Mouse (Mus musculus) kidney, adult 2 months (tissue): ENCODE measurements around the gene Otub1. TPM values are rescaled to one million over a fixed set of nuclear protein-coding genes. Genes with fewer than 3 reads are reported as not detected.

Experiments used
- DNase-seq: peaks from one replicate; pipeline ENCODE4 v3.0.0; 2021
- H3K27ac ChIP-seq: fragments of 200-500 bp; 2 replicates; pipeline ENCODE4 v1.5.1; 2012; ENCODE audit warnings: low read depth, low read length, control low read depth, inconsistent platforms; ENCODE audit not compliant: insufficient read depth
- H3K27me3 ChIP-seq: fragments of 200-500 bp; replicated peaks from 2 replicates; pipeline ENCODE4 v1.6.1; 2012; ENCODE audit warnings: mild to moderate bottlenecking, moderate library complexity, low read length, inconsistent platforms; ENCODE audit not compliant: control insufficient read depth, insufficient read depth
- H3K36me3 ChIP-seq: fragments of 200-500 bp; 2 replicates; pipeline ENCODE4 v1.6.1; 2012; ENCODE audit warnings: mild to moderate bottlenecking, moderate library complexity, low read length, inconsistent platforms; ENCODE audit not compliant: control insufficient read depth, insufficient read depth
- H3K4me1 ChIP-seq: fragments of 200-500 bp; 2 replicates; pipeline ENCODE4 v1.6.1; 2011; ENCODE audit warnings: low read length; ENCODE audit not compliant: control insufficient read depth, insufficient read depth
- H3K4me3 ChIP-seq: fragments of 200-500 bp; 2 replicates; pipeline ENCODE4 v1.5.1; 2011; ENCODE audit warnings: mild to moderate bottlenecking, low read depth, low read length, control low read depth; ENCODE audit not compliant: insufficient read depth
- CTCF ChIP-seq: fragments of 200-500 bp; conservative IDR thresholded peaks from 2 replicates; pipeline ENCODE4 v1.5.1; 2011; ENCODE audit warnings: low read depth, mild to moderate bottlenecking, control low read depth, low read length, moderate library complexity, mixed read lengths; ENCODE audit not compliant: insufficient read depth, insufficient read length
- POLR2A ChIP-seq: fragments of 200-500 bp; IDR thresholded peaks from one replicate; pipeline ENCODE4 v1.6.1; 2011; ENCODE audit warnings: low read depth, low read length, control low read depth
- WGBS: fragments of 180-500 bp; shearing (Covaris S2); methylation state at CpG from one replicate; pipeline ENCODE4 v1.1.7; 2018; 5-methylcytosine and 5-hydroxymethylcytosine counted together
- polyA plus RNA-seq: library from polyadenylated mRNA; depleted of rRNA; stranded (reverse); fragments of >200 nt; gene quantifications from 2 replicates; pipeline ENCODE4 v1.2.3, GENCODE M21; 2012

Gene Otub1
- polyA plus RNA-seq, 1 experiment, result 122 TPM

GRCm38 (mm10) chr19:7192561-7192967 lies 13.6 kb downstream of the Otub1 start:
- peaks cover 51% of the 10 kb centered on the region for H3K4me1 ChIP-seq
- no peaks in the 10 kb centered on the region for H3K36me3 ChIP-seq
- TF ChIP-seq POLR2A, result no peak
- no peak for TF ChIP-seq CTCF
- peak; percentile 96 for DNase-seq
- no peak overlapping the region for H3K4me3 ChIP-seq
- WGBS, result 19% methylated on average over 2 of the region's 2 CpGs
- no peaks in the 10 kb centered on the region for H3K27me3 ChIP-seq
- peak overlapping the region; percentile 97 for H3K27ac ChIP-seq

GRCm38 (mm10) chr19:7191639-7192038 lies 14.5 kb downstream of the Otub1 start:
- peaks cover 55% of the 10 kb centered on the region for H3K4me1 ChIP-seq
- WGBS, result 30% methylated on average over 6 of the region's 6 CpGs
- peak; percentile 96 for DNase-seq
- peak overlapping the region; percentile 94 for H3K27ac ChIP-seq
- H3K36me3 ChIP-seq, result no peaks in the 10 kb centered on the region
- no peaks in the 10 kb centered on the region for H3K27me3 ChIP-seq
- TF ChIP-seq CTCF (no peak), POLR2A (no peak)
- H3K4me3 ChIP-seq, result no peak overlapping the region

- Histone ChIP-seq H3K36me3 (no peaks in the 10 kb centered on the region), H3K4me1 (peaks cover 50% of the 10 kb centered on the region), H3K27me3 (no peaks in the 10 kb centered on the region), H3K27ac (peak overlapping the region; percentile 94), H3K4me3 (no peak overlapping the region)
- 38% methylated on average over 5 of the region's 5 CpGs for WGBS
- no peak for DNase-seq
- TF ChIP-seq CTCF, result no peak
- TF ChIP-seq POLR2A, result no peak
Observed at GRCm38 (mm10) chr19:7190986-7191385, 15.1 kb downstream of the Otub1 start.

- TF ChIP-seq CTCF (no peak), POLR2A (no peak)
- WGBS, result 74% methylated on average over 4 of the region's 4 CpGs
Observed at GRCm38 (mm10) chr19:7189026-7189425, 17.1 kb downstream of the Otub1 start.

GRCm38 (mm10) chr19:7187157-7187556 lies 19.0 kb downstream of the Otub1 start:
- DNase-seq, result no peak
- Histone ChIP-seq H3K27me3 (no peaks in the 10 kb centered on the region), H3K27ac (peak overlapping the region; percentile 13; the same call in 1 of the 2 replicates), H3K36me3 (no peaks in the 10 kb centered on the region), H3K4me3 (no peak overlapping the region), H3K4me1 (peaks cover 36% of the 10 kb centered on the region)
- 69% methylated on average over 5 of the region's 5 CpGs for WGBS
- TF ChIP-seq CTCF, result no peak
- no peak for TF ChIP-seq POLR2A

More at GRCm38 (mm10) chr19:7189026-7189425, 17.1 kb downstream of the Otub1 start:
- H3K36me3 ChIP-seq, result no peaks in the 10 kb centered on the region
- peak; percentile 81 for DNase-seq
- no peaks in the 10 kb centered on the region for H3K27me3 ChIP-seq
- H3K4me3 ChIP-seq, result no peak overlapping the region
- H3K27ac ChIP-seq, result no peak overlapping the region
- H3K4me1 ChIP-seq, result peaks cover 47% of the 10 kb centered on the region

GRCm38 (mm10) chr19:7185715-7186291 lies 20.3 kb downstream of the Otub1 start:
- Histone ChIP-seq H3K27me3 (no peaks in the 10 kb centered on the region), H3K4me3 (peak overlapping the region; percentile 19; the same call in 1 of the 2 replicates), H3K27ac (peak overlapping the region; percentile 37), H3K4me1 (peaks cover 36% of the 10 kb centered on the region), H3K36me3 (no peaks in the 10 kb centered on the region)
- TF ChIP-seq POLR2A (no peak), CTCF (no peak)
- DNase-seq, result no peak
- WGBS, result 32% methylated on average over 18 of the region's 18 CpGs

- H3K4me1 ChIP-seq, result peaks cover 38% of the 10 kb centered on the region
- peak overlapping the region; percentile 68 for H3K27ac ChIP-seq
- H3K36me3 ChIP-seq, result no peaks in the 10 kb centered on the region
- TF ChIP-seq POLR2A (no peak), CTCF (no peak)
- H3K27me3 ChIP-seq, result no peaks in the 10 kb centered on the region
- 0 out of 2 replicates have a peak overlapping the region, but pooled peaks have one; percentile 19 for H3K4me3 ChIP-seq
- 54% methylated on average over 4 of the region's 4 CpGs for WGBS
- peak; percentile 65 for DNase-seq
Observed at GRCm38 (mm10) chr19:7185059-7185458, 21.1 kb downstream of the Otub1 start.

GRCm38 (mm10) chr19:7183419-7183818 lies 22.7 kb downstream of the Otub1 start:
- Histone ChIP-seq H3K4me3 (no peak overlapping the region), H3K36me3 (no peaks in the 10 kb centered on the region), H3K4me1 (peaks cover 45% of the 10 kb centered on the region), H3K27ac (peak overlapping the region; percentile 99), H3K27me3 (no peaks in the 10 kb centered on the region)
- TF ChIP-seq POLR2A, result no peak
- no peak for TF ChIP-seq CTCF
- no peak for DNase-seq
- 48% methylated on average over 11 of the region's 11 CpGs for WGBS
